Mouse (Mus musculus) right cerebral cortex, postnatal 25 days (tissue): ENCODE data around the gene Ripor3.
"Not testable (repeated sequence)": the region's sequence is repeated elsewhere in the genome, so short reads cannot be mapped to it uniquely, and the experiment has no call there.

ENCODE experiments used
- DNase-seq: peaks from one replicate; pipeline ENCODE4 v3.0.0; 2022

Gene Ripor3

GRCm38 (mm10) chr2:168009936-168010668 lies at the start of gene Ripor3:
TSS of gene Ripor3 (minus strand) at chr2:168010618.
- DNase-seq = no peak

- no peak for DNase-seq
These were observed 48.9 kb upstream of the Ripor3 start for GRCm38 (mm10) chr2:168059200-168059790.

GRCm38 (mm10) chr2:168058488-168059199 lies 48.2 kb upstream of the Ripor3 start:
- DNase-seq = no peak

GRCm38 (mm10) chr2:168057876-168058275 lies 47.5 kb upstream of the Ripor3 start:
- not testable (repeated sequence) for DNase-seq

GRCm38 (mm10) chr2:168056666-168056933 lies 46.2 kb upstream of the Ripor3 start:
- no peak for DNase-seq

GRCm38 (mm10) chr2:168055910-168056665 lies 45.7 kb upstream of the Ripor3 start:
- DNase-seq = no peak

GRCm38 (mm10) chr2:168054142-168054541 lies 43.7 kb upstream of the Ripor3 start:
- DNase-seq = no peak

- no peak for DNase-seq
These were observed 42.3 kb upstream of the Ripor3 start for GRCm38 (mm10) chr2:168052689-168053088.

GRCm38 (mm10) chr2:168052156-168052555 lies 41.7 kb upstream of the Ripor3 start:
- DNase-seq = no peak

GRCm38 (mm10) chr2:168050000-168050942 lies 39.9 kb upstream of the Ripor3 start:
- DNase-seq = no peak

- DNase-seq = no peak
These were observed 38.7 kb upstream of the Ripor3 start for GRCm38 (mm10) chr2:168049002-168049635.

GRCm38 (mm10) chr2:168046467-168046866 lies 36.0 kb upstream of the Ripor3 start:
- no peak for DNase-seq

GRCm38 (mm10) chr2:168045771-168046170 lies 35.4 kb upstream of the Ripor3 start:
- DNase-seq = no peak

GRCm38 (mm10) chr2:168045357-168045756 lies 34.9 kb upstream of the Ripor3 start:
- no peak for DNase-seq

- DNase-seq = no peak
These were observed 34.4 kb upstream of the Ripor3 start for GRCm38 (mm10) chr2:168044681-168045287.

- DNase-seq = no peak
These were observed 31.6 kb upstream of the Ripor3 start for GRCm38 (mm10) chr2:168042019-168042418.

- DNase-seq = no peak
These were observed 30.3 kb upstream of the Ripor3 start for GRCm38 (mm10) chr2:168040751-168041150.

GRCm38 (mm10) chr2:168037063-168037462 lies 26.6 kb upstream of the Ripor3 start:
- no peak for DNase-seq

GRCm38 (mm10) chr2:168035907-168036306 lies 25.5 kb upstream of the Ripor3 start:
- DNase-seq = no peak

GRCm38 (mm10) chr2:168033905-168034304 lies 23.5 kb upstream of the Ripor3 start:
- DNase-seq = no peak

GRCm38 (mm10) chr2:168031842-168032241 lies 21.4 kb upstream of the Ripor3 start:
- DNase-seq = no peak
